Mouse (Mus musculus) left cerebral cortex, postnatal 25 days (tissue): ENCODE measurements around the gene Myh15. TPM values are rescaled to one million over a fixed set of nuclear protein-coding genes. Genes with fewer than 3 reads are reported as not detected.

ENCODE experiments used
- DNase-seq, 2 experiments: peaks; one replicate each; pipeline ENCODE4 v3.0.0; 2022; ENCODE audit warnings: low spot score in 2 of 2, mixed read lengths in 1 of 2
- intact Hi-C: fragments of 180-260 bp; cut with DNase I; formaldehyde crosslinking; loops from one replicate; pipeline ENCODE4 v1.15.1; 2025
- total RNA-seq, 2 experiments: library from RNA; stranded (reverse); gene quantifications; 2 replicates each; pipeline ENCODE4 v1.2.3; 2021

The Myh15 gene
- under 1 TPM; 0.53 to 0.64 TPM for total RNA-seq

GRCm38 (mm10) chr16:49057186-49057585 lies at the start of gene Myh15:
Myh15 (plus strand) TSS chr16:49057486.
- no peak for DNase-seq
- intact Hi-C loops, result no loop called here

- DNase-seq, result peak in 1 of 2 experiments; percentile 64
- intact Hi-C loops, result loop anchor here (10.0 kb wide), 1 partner anchor 148 kb away; no protein-coding TSS in a partner anchor
Observed at GRCm38 (mm10) chr16:49016620-49017332, 40.5 kb upstream of the Myh15 start.

GRCm38 (mm10) chr16:49035852-49036251 lies 21.4 kb upstream of the Myh15 start:
- intact Hi-C loops, result no loop called here
- DNase-seq, result no peak

- intact Hi-C loops, result no loop called here
- peak in 1 of 2 experiments; percentile 77 for DNase-seq
Observed at GRCm38 (mm10) chr16:49037771-49038170, 19.5 kb upstream of the Myh15 start.

GRCm38 (mm10) chr16:49040554-49041221 lies 16.6 kb upstream of the Myh15 start:
- DNase-seq, result peak in 1 of 2 experiments; percentile 33
- intact Hi-C loops, result no loop called here

GRCm38 (mm10) chr16:49049214-49049613 lies 8.1 kb upstream of the Myh15 start:
- intact Hi-C loops, result no loop called here
- DNase-seq, result no peak

GRCm38 (mm10) chr16:49069256-49069963 lies 12.1 kb downstream of the Myh15 start:
- DNase-seq, result no peak
- intact Hi-C loops, result no loop called here

GRCm38 (mm10) chr16:49071316-49071715 lies 14.0 kb downstream of the Myh15 start:
- DNase-seq, result no peak
- intact Hi-C loops, result no loop called here

- intact Hi-C loops, result no loop called here
- no peak for DNase-seq
Observed at GRCm38 (mm10) chr16:49128015-49128414, 70.7 kb downstream of the Myh15 start.

GRCm38 (mm10) chr16:49156193-49156592 lies 98.9 kb downstream of the Myh15 start:
- no peak for DNase-seq
- intact Hi-C loops, result no loop called here

- intact Hi-C loops, result loop anchor here (2.0 to 10.0 kb wide), 3 partner anchors 108 to 156 kb away; no protein-coding TSS in a partner anchor
- DNase-seq, result peak; percentile 79
Observed at GRCm38 (mm10) chr16:49164349-49165137, 107.3 kb downstream of the Myh15 start.

GRCm38 (mm10) chr16:49165728-49166127 lies 108.4 kb downstream of the Myh15 start:
- DNase-seq, result no peak
- intact Hi-C loops, result loop anchor here (2.0 to 10.0 kb wide), 3 partner anchors 107 to 155 kb away; no protein-coding TSS in a partner anchor

GRCm38 (mm10) chr16:49167325-49167724 lies 110.0 kb downstream of the Myh15 start:
- peak; percentile 20 to 77 for DNase-seq
- intact Hi-C loops, result loop anchor here (5.0 to 10.0 kb wide), 2 partner anchors 105 to 153 kb away; no protein-coding TSS in a partner anchor

GRCm38 (mm10) chr16:49175077-49175476 lies 117.8 kb downstream of the Myh15 start:
- intact Hi-C loops, result no loop called here
- no peak for DNase-seq

- intact Hi-C loops, result no loop called here
- peak in 1 of 2 experiments; percentile 45 for DNase-seq
Observed at GRCm38 (mm10) chr16:49175729-49176395, 118.6 kb downstream of the Myh15 start.

GRCm38 (mm10) chr16:49193521-49193920 lies 136.2 kb downstream of the Myh15 start:
- DNase-seq, result no peak
- intact Hi-C loops, result loop anchor here (10.0 kb wide), 1 partner anchor 131 kb away; no protein-coding TSS in a partner anchor

- intact Hi-C loops, result loop anchor here (10.0 kb wide), 1 partner anchor 131 kb away; no protein-coding TSS in a partner anchor
- no peak for DNase-seq
Observed at GRCm38 (mm10) chr16:49193986-49194385, 136.7 kb downstream of the Myh15 start.

- intact Hi-C loops, result loop anchor here (10.0 kb wide), 1 partner anchor 129 kb away; no protein-coding TSS in a partner anchor
Observed at GRCm38 (mm10) chr16:49196290-49196689, 139.0 kb downstream of the Myh15 start.

More at GRCm38 (mm10) chr16:49196290-49196689, 139.0 kb downstream of the Myh15 start:
- peak in 1 of 2 experiments; percentile 22 for DNase-seq
